Mouse (Mus musculus) lung, postnatal 0 days (tissue): ENCODE results near the gene Spag7.

ENCODE experiments used
- CTCF ChIP-seq: IDR thresholded peaks from 2 replicates; pipeline ENCODE4 v1.5.1; 2016; ENCODE audit warnings: antibody characterized with exemption, mild to moderate bottlenecking
- EP300 ChIP-seq: IDR thresholded peaks from 2 replicates; pipeline ENCODE4 v1.6.1; 2016; ENCODE audit warnings: antibody characterized with exemption, mild to moderate bottlenecking, control low read depth

DNA sequence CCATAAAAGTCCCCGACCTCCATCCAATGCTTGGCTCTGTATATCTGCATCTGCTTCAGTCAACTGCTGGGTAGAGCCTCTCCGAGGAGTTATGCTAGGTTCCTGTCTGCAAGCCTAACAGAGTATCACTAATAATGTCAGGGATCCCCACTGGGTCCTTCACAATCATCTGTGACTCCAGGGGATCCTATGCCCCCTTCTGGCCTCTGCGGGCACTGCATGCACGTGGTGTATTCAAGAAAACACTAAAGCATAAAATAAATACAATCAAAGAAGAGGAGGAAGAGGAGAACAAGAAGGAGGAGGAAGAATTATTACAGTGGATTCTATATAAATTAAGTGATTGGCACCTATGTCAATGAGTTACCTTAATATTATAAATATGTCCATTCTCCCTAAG lies 43.7 kb downstream of the Spag7 start:
- TF ChIP-seq CTCF (peak; percentile 76), EP300 (no peak)
